Mouse (Mus musculus): ENCODE measurements around the gene St8sia1. TPM values are rescaled to one million over a fixed set of nuclear protein-coding genes. Genes with fewer than 3 reads are reported as not detected.

Gene St8sia1
- total RNA-seq, 2 experiments from 2014 or later, result 29.8 to 30.8 TPM

GRCm38 (mm10) chr6:142972205-142972604, 8.0 kb upstream of the St8sia1 start:
- TF ChIP-seq CTCF (IDR thresholded peaks at IDR 0.05), result no peak
- DNase-seq (ENCODE audit: extremely low spot score in 1 of 2, low spot score in 2 of 2), result no peak
- no peak overlapping the region for H3K27ac ChIP-seq
- intact Hi-C loops (cut with DNase I), result loop anchor here (10.0 kb wide), 1 partner anchor 427 kb away; no protein-coding TSS in a partner anchor
- H3K4me3 ChIP-seq, result no peak overlapping the region

- no peak for DNase-seq (ENCODE audit: extremely low spot score in 1 of 2, low spot score in 2 of 2)
- no peak for TF ChIP-seq CTCF (IDR thresholded peaks at IDR 0.05)
- no peak overlapping the region for H3K27ac ChIP-seq
- no peak overlapping the region for H3K4me3 ChIP-seq
- intact Hi-C loops (cut with DNase I), result loop anchor here (10.0 kb wide), 2 partner anchors 153 to 443 kb away; no protein-coding TSS in a partner anchor
Observed at GRCm38 (mm10) chr6:142967407-142967806, 3.2 kb upstream of the St8sia1 start.

GRCm38 (mm10) chr6:142964531-142965385, 506 bp upstream of the St8sia1 start:
- Histone ChIP-seq H3K27ac (peak overlapping the region; percentile 95), H3K4me3 (peak overlapping the region; percentile 71)
- peak; percentile 80 for TF ChIP-seq CTCF (IDR thresholded peaks at IDR 0.05)
- intact Hi-C loops (cut with DNase I), result loop anchor here (2.0 to 10.0 kb wide), 6 partner anchors 36 to 440 kb away; no protein-coding TSS in a partner anchor
- peak; percentile 80 to 81 for DNase-seq (ENCODE audit: extremely low spot score in 1 of 2, low spot score in 2 of 2)

GRCm38 (mm10) chr6:142963480-142964075, 674 bp downstream of the St8sia1 start:
- Histone ChIP-seq H3K4me3 (peak overlapping the region; percentile 71), H3K27ac (peak overlapping the region; percentile 95)
- intact Hi-C loops (cut with DNase I), result loop anchor here (2.0 to 10.0 kb wide), 6 partner anchors 35 to 439 kb away; no protein-coding TSS in a partner anchor
- DNase-seq (ENCODE audit: extremely low spot score in 1 of 2, low spot score in 2 of 2), result peak in 1 of 2 experiments; percentile 19
- TF ChIP-seq CTCF (IDR thresholded peaks at IDR 0.05), result no peak

GRCm38 (mm10) chr6:142962881-142963280, 1.4 kb downstream of the St8sia1 start:
- intact Hi-C loops (cut with DNase I), result loop anchor here (5.0 to 10.0 kb wide), 4 partner anchors 86 to 438 kb away; no protein-coding TSS in a partner anchor
- peak overlapping the region; percentile 71 for H3K4me3 ChIP-seq
- peak overlapping the region; percentile 1; the same call in 1 of the 2 replicates for H3K27ac ChIP-seq
- no peak for DNase-seq (ENCODE audit: extremely low spot score in 1 of 2, low spot score in 2 of 2)
- no peak for TF ChIP-seq CTCF (IDR thresholded peaks at IDR 0.05)

GRCm38 (mm10) chr6:142962476-142962875, 1.8 kb downstream of the St8sia1 start:
- peak overlapping the region; percentile 1; the same call in 1 of the 2 replicates for H3K27ac ChIP-seq
- intact Hi-C loops (cut with DNase I), result loop anchor here (5.0 to 10.0 kb wide), 4 partner anchors 85 to 438 kb away; no protein-coding TSS in a partner anchor
- peak overlapping the region; percentile 71 for H3K4me3 ChIP-seq
- no peak for DNase-seq (ENCODE audit: extremely low spot score in 1 of 2, low spot score in 2 of 2)
- TF ChIP-seq CTCF (IDR thresholded peaks at IDR 0.05), result no peak

GRCm38 (mm10) chr6:142961721-142962455, 2.4 kb downstream of the St8sia1 start:
- Histone ChIP-seq H3K27ac (no peak overlapping the region), H3K4me3 (peak overlapping the region; percentile 71)
- DNase-seq (ENCODE audit: extremely low spot score in 1 of 2, low spot score in 2 of 2), result no peak
- intact Hi-C loops (cut with DNase I), result loop anchor here (5.0 to 10.0 kb wide), 4 partner anchors 85 to 437 kb away; no protein-coding TSS in a partner anchor
- TF ChIP-seq CTCF (IDR thresholded peaks at IDR 0.05), result no peak

GRCm38 (mm10) chr6:142956556-142956955, 7.7 kb downstream of the St8sia1 start:
- no peak for DNase-seq (ENCODE audit: extremely low spot score in 1 of 2, low spot score in 2 of 2)
- intact Hi-C loops (cut with DNase I), result no loop called here
- no peak for TF ChIP-seq CTCF (IDR thresholded peaks at IDR 0.05)
- Histone ChIP-seq H3K27ac (no peak overlapping the region), H3K4me3 (no peak overlapping the region)

GRCm38 (mm10) chr6:142955281-142955680, 9.0 kb downstream of the St8sia1 start:
- TF ChIP-seq CTCF (IDR thresholded peaks at IDR 0.05), result no peak
- intact Hi-C loops (cut with DNase I), result no loop called here

GRCm38 (mm10) chr6:142953189-142953588, 11.1 kb downstream of the St8sia1 start:
- no peak overlapping the region for H3K27ac ChIP-seq
- H3K4me3 ChIP-seq, result no peak overlapping the region
- no peak for DNase-seq (ENCODE audit: extremely low spot score in 1 of 2, low spot score in 2 of 2)
- intact Hi-C loops (cut with DNase I), result no loop called here
- TF ChIP-seq CTCF (IDR thresholded peaks at IDR 0.05), result no peak

More at GRCm38 (mm10) chr6:142955281-142955680, 9.0 kb downstream of the St8sia1 start:
- no peak for DNase-seq (ENCODE audit: extremely low spot score in 1 of 2, low spot score in 2 of 2)
- Histone ChIP-seq H3K4me3 (no peak overlapping the region), H3K27ac (no peak overlapping the region)

GRCm38 (mm10) chr6:142952361-142952954, 11.8 kb downstream of the St8sia1 start:
- no peak for TF ChIP-seq CTCF (IDR thresholded peaks at IDR 0.05)
- intact Hi-C loops (cut with DNase I), result no loop called here
- Histone ChIP-seq H3K4me3 (no peak overlapping the region), H3K27ac (no peak overlapping the region)
- DNase-seq (ENCODE audit: extremely low spot score in 1 of 2, low spot score in 2 of 2), result no peak

All from left cerebral cortex, adult 2 months (tissue).